Mouse (Mus musculus): ENCODE results near the gene Gm15293. TPM values are rescaled to one million over a fixed set of nuclear protein-coding genes. Genes with fewer than 3 reads are reported as not detected.

The Gm15293 gene
- not detected in 2 replicates for total RNA-seq (2023)

DNA sequence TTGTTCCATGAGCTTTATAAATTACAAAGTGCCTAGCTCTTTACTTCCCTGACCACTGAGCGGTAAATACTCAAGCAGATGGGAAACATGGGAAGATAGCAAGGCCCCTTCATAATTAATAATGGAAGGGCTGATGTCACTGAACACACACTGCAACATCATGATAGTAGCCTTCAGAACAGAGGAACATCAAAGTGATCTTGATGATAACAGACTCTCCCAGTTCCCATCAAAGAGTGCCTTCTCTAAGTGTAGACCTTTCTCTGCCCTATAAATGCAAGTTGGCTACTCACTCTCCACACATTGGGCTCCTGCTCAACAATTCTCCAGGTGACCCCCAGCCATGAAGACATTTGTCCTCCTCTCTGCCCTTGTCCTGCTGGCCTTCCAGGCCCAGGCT is at the start of gene Gm15293:
TSS of gene Gm15293 (plus strand) at position 301 of the 400 bp plus-strand sequence.

DNA sequence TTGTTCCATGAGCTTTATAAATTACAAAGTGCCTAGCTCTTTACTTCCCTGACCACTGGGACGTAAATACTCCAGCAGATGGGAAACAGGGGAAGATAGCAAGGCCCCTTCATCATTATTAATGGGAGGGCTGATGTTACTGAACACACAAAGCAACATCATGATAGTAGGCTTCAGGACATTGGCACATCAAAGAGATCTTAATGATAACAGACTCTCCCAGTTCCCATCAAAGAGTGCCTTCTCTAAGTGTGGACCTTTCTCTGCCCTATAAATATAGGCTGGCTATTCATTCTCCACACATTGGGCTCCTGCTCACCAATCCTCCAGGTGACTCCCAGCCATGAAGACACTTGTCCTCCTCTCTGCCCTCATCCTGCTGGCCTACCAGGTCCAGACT is 39.4 kb upstream of the Gm15293 start, which contains the start of gene Defa22:
TSS of gene Defa22 (plus strand) at position 301 of the 400 bp plus-strand sequence.

DNA sequence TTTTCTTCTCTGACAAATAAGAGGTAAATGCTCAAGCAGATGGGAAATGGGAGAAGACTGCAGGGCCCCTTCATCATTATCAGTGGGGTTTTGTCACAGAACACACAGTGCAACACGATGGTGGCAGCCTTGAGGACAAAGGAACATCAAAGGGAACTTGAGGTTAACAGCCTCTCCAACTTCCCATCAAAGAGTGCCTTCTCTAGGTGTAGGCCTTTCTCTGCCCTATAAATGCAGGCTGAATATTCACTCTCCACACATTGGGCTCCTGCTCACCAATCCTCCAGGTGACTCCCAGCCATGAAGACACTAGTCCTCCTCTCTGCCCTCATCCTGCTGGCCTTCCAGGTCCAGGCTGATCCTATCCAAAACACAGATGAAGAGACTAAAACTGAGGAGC is 10.0 kb upstream of the Gm15293 start, which contains the start of gene Defa31:
TSS of gene Defa31 (plus strand) at position 301 of the 400 bp plus-strand sequence.

Other genes with a start within 250 kb of the Gm15293 start
- gene Defa21, start 176.0 kb upstream of the Gm15293 start, total RNA-seq (2023) = not detected in 2 replicates
- gene Defa23, start 146.5 kb upstream of the Gm15293 start, total RNA-seq (2023) = not detected in 2 replicates
- not detected in 2 replicates for gene Defa35, start 136.5 kb upstream of the Gm15293 start, total RNA-seq (2023)
- gene Defa25, start 117.1 kb upstream of the Gm15293 start, total RNA-seq (2023) = not detected in 2 replicates
- not detected in 2 replicates for gene Gm14851, start 105.5 kb upstream of the Gm15293 start, total RNA-seq (2023)
- not detected in 2 replicates for gene Defa30, start 66.9 kb upstream of the Gm15293 start, total RNA-seq (2023)
- gene Defa22, start 39.3 kb upstream of the Gm15293 start, total RNA-seq (2023) = not detected in 2 replicates
- not detected in 2 replicates for gene Defa31, start 9.9 kb upstream of the Gm15293 start, total RNA-seq (2023)
- gene Gm15292, start 48.2 kb downstream of the Gm15293 start, total RNA-seq (2023) = not detected in 2 replicates
- gene Defa27, start 114.0 kb downstream of the Gm15293 start, total RNA-seq (2023) = not detected in 2 replicates
- gene Defa29, start 125.5 kb downstream of the Gm15293 start, total RNA-seq (2023) = not detected in 2 replicates
- not detected in 2 replicates for gene Defa2, start 177.0 kb downstream of the Gm15293 start, total RNA-seq (2023)
- gene Defa33, start 190.2 kb downstream of the Gm15293 start, total RNA-seq (2023) = not detected in 2 replicates
- not detected in 2 replicates for gene Defa36, start 225.8 kb downstream of the Gm15293 start, total RNA-seq (2023)

All from neutrophil, adult 65 days (primary cell).